In the genomic region with DNA sequence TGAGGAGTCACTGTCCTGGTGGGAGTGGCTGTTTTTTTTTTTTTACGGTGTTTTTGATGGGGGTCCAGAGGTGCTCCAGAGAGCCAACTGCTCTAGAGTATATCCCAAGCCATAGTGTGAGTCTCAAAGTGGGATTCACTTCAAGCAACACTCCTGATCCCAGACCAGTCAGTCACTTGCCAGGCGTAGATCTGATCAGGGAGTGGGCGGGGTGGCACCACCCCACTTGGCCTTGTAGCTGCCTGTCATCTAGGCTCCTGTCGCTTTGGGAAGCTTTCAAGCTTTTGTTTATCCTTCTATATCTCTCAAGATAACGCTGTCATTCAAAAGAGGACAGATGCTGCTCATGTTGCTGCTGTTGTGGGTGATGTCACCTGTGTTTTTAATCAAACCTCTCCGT, we compare ENCODE assay signal across 29 mouse cellular contexts.
A peak's percentile ranks its signal among the peaks of the same experiment; 100 is the strongest.
DNase-seq lines count a peak whose midpoint lies in the region; ATAC-seq lines count a peak whose summit lies in the region.
"Had no signal": no experiment of that assay in that cellular context is flagged by ENCODE, and none has a peak within 500 bp of the region (broad histone marks: within the 10 kb centered on the region; RNA-seq: fewer than 3 reads in every experiment).

No protein-coding gene starts in this region.

- H3K36me3 ChIP-seq in liver, embryonic 11.5 days (ENCODE audit: control insufficient read depth, insufficient read depth, low read length) = no peaks in the 10 kb centered on the region
- H3K36me3 ChIP-seq in liver, embryonic 15.5 days (replicated peaks) = no peaks in the 10 kb centered on the region
- H3K36me3 ChIP-seq: embryonic facial prominence, embryonic 10.5 days; embryonic facial prominence, embryonic 15.5 days; hindbrain, embryonic 12.5 days; limb, embryonic 10.5 days; limb, embryonic 15.5 days; midbrain, embryonic 13.5 days; neural tube, embryonic 13.5 days had no signal

- no peaks in the 10 kb centered on the region for H3K27me3 ChIP-seq in liver, embryonic 11.5 days (replicated peaks; ENCODE audit: control insufficient read depth, insufficient read depth, low read length)
- no peaks in the 10 kb centered on the region for H3K27me3 ChIP-seq in liver, embryonic 15.5 days
- H3K27me3 ChIP-seq: embryonic facial prominence, embryonic 15.5 days; hindbrain, embryonic 12.5 days; limb, embryonic 15.5 days; midbrain, embryonic 13.5 days; neural tube, embryonic 13.5 days had no signal

- peak; percentile 56 for DNase-seq in liver
- no peak for DNase-seq in liver, embryonic 11.5 days (ENCODE audit: low spot score)
- DNase-seq in urinary bladder, postnatal 36 days (ENCODE audit: low spot score in 2 of 2) = peak; percentile 50 to 54
- DNase-seq in urinary bladder, postnatal 10 days (ENCODE audit: low spot score) = no peak
- DNase-seq in embryo, embryonic 10 days (ENCODE audit: low spot score) = no peak
- no peak for DNase-seq in Muller cell, postnatal 12 days (ENCODE audit: inconsistent ontology term)
- DNase-seq: adrenal gland, postnatal 25 days; cerebellum, postnatal 10 days; gastrocnemius, postnatal 14 days; kidney, adult 9 months; kidney, postnatal 14 days; layer of hippocampus, adult 9-11 months; lung, embryonic 14.5 days; thymus, adult 2 months; thymus, postnatal 36 days had no signal

- no peaks in the 10 kb centered on the region for H3K4me1 ChIP-seq in liver, embryonic 11.5 days (replicated peaks; ENCODE audit: control insufficient read depth, insufficient read depth, low read length)
- peaks cover 41% of the 10 kb centered on the region for H3K4me1 ChIP-seq in liver, embryonic 15.5 days (replicated peaks)
- H3K4me1 ChIP-seq: embryonic facial prominence, embryonic 15.5 days; limb, embryonic 10.5 days; limb, embryonic 15.5 days; midbrain, embryonic 13.5 days had no signal

- H3K4me2 ChIP-seq in liver, embryonic 11.5 days = no peak overlapping the region
- no peak overlapping the region for H3K4me2 ChIP-seq in liver, embryonic 15.5 days
- H3K4me2 ChIP-seq: embryonic facial prominence, embryonic 15.5 days; heart, embryonic 11.5 days; hindbrain, embryonic 12.5 days; limb, embryonic 15.5 days; lung, embryonic 14.5 days; midbrain, embryonic 13.5 days; neural tube, embryonic 13.5 days had no signal

- H3K9me3 ChIP-seq in liver, embryonic 11.5 days (ENCODE audit: control insufficient read depth, low read length) = no peaks in the 10 kb centered on the region
- no peaks in the 10 kb centered on the region for H3K9me3 ChIP-seq in liver, embryonic 15.5 days (replicated peaks)
- H3K9me3 ChIP-seq: embryonic facial prominence, embryonic 10.5 days; embryonic facial prominence, embryonic 15.5 days; hindbrain, embryonic 12.5 days; limb, embryonic 10.5 days; limb, embryonic 15.5 days; megakaryocyte, embryonic 14.5 days; midbrain, embryonic 13.5 days; neural tube, embryonic 13.5 days had no signal

- 50% methylated on average over 6 of the region's 6 CpGs for WGBS in liver, embryonic 11.5 days
- 48% methylated on average over 6 of the region's 6 CpGs for WGBS in liver, embryonic 15.5 days (ENCODE audit: insufficient replicate concordance)

- no peak overlapping the region for H3K9ac ChIP-seq in liver, embryonic 11.5 days (ENCODE audit: low read depth, low read length)
- H3K9ac ChIP-seq in liver, embryonic 15.5 days = no peak overlapping the region
- H3K9ac ChIP-seq: embryonic facial prominence, embryonic 15.5 days; hindbrain, embryonic 12.5 days; limb, embryonic 15.5 days; lung, embryonic 14.5 days; midbrain, embryonic 13.5 days; neural tube, embryonic 13.5 days had no signal

- no peak overlapping the region for H3K27ac ChIP-seq in liver, embryonic 11.5 days (ENCODE audit: low read depth, low read length)
- H3K27ac ChIP-seq in liver, embryonic 15.5 days (replicated peaks) = no peak overlapping the region
- H3K27ac ChIP-seq: embryonic facial prominence, embryonic 10.5 days; embryonic facial prominence, embryonic 15.5 days; hindbrain, embryonic 12.5 days; hindbrain, postnatal 0 days; limb, embryonic 10.5 days; limb, embryonic 15.5 days; midbrain, embryonic 13.5 days; neural tube, embryonic 13.5 days had no signal

- no peak overlapping the region for H3K4me3 ChIP-seq in liver, embryonic 11.5 days (ENCODE audit: low read depth, low read length)
- no peak overlapping the region for H3K4me3 ChIP-seq in liver, embryonic 15.5 days (replicated peaks)
- H3K4me3 ChIP-seq: embryonic facial prominence, embryonic 10.5 days; embryonic facial prominence, embryonic 15.5 days; hindbrain, embryonic 12.5 days; limb, embryonic 10.5 days; limb, embryonic 15.5 days; megakaryocyte, embryonic 14.5 days; midbrain, embryonic 13.5 days; neural tube, embryonic 13.5 days had no signal

- no peak for ATAC-seq in liver, embryonic 11.5 days (replicated peaks; ENCODE audit: low FRiP score)
- ATAC-seq in liver, embryonic 15.5 days (ENCODE audit: insufficient read depth) = peak; percentile 54; the same call in 1 of the 2 replicates
- ATAC-seq: CD4-positive, CD25-positive, alpha-beta regulatory T cell, adult 4 months; forebrain, embryonic 14.5 days; hindbrain, postnatal 0 days; intestine, embryonic 16.5 days; midbrain, embryonic 13.5 days had no signal

Comparison
In these comparisons a context has a peak if more than half of its experiments do, and no peak if none do; other contexts are left out.
1. DNase-seq: peak in liver (single experiment) and urinary bladder, postnatal 36 days (2 of 2); none in liver, embryonic 11.5 days (single experiment), urinary bladder, postnatal 10 days (single experiment), embryo, embryonic 10 days (single experiment) and Muller cell, postnatal 12 days (single experiment).